Mouse (Mus musculus) embryonic facial prominence, embryonic 11.5 days (tissue): Measurements from ENCODE around the gene 1700017N19Rik. TPM values are rescaled to one million over a fixed set of nuclear protein-coding genes. Genes with fewer than 3 reads are reported as not detected.

Experiments used
- ATAC-seq: fragments of 200-750 bp; cut with Nextera tagmentation; replicated peaks from 2 replicates; pipeline ENCODE4 v1.8.0; 2017; ENCODE audit warnings: low read depth; ENCODE audit not compliant: insufficient number of reproducible peaks, low FRiP score, low TSS enrichment
- DNase-seq: peaks from one replicate; pipeline ENCODE4 v3.0.0-alpha.2; 2015; ENCODE audit warnings: low spot score
- H3K27ac ChIP-seq: fragments of 300-500 bp; sonication (generic); replicated peaks from 2 replicates; pipeline ENCODE4 v1.5.1; 2014; ENCODE audit warnings: mild to moderate bottlenecking, low read depth, low read length, control low read depth
- H3K27me3 ChIP-seq: fragments of 300-500 bp; sonication (generic); 2 replicates; pipeline ENCODE4 v1.6.1; 2014; ENCODE audit warnings: mild to moderate bottlenecking, low read length, moderate library complexity, mixed read lengths; ENCODE audit not compliant: control insufficient read depth, insufficient read depth
- H3K36me3 ChIP-seq: fragments of 300-500 bp; sonication (generic); replicated peaks from 2 replicates; pipeline ENCODE4 v1.6.1; 2014; ENCODE audit warnings: low read depth, mild to moderate bottlenecking, low read length, moderate library complexity, mixed read lengths; ENCODE audit not compliant: control insufficient read depth, insufficient read depth
- H3K4me1 ChIP-seq: fragments of 300-500 bp; sonication (generic); 2 replicates; pipeline ENCODE4 v1.6.1; 2014; ENCODE audit warnings: low read length, mixed read lengths; ENCODE audit not compliant: control insufficient read depth, insufficient read depth
- H3K4me2 ChIP-seq: fragments of 300-500 bp; sonication (generic); 2 replicates; pipeline ENCODE4 v1.6.1; 2014; ENCODE audit warnings: low read depth, mild to moderate bottlenecking, control low read depth, low read length, moderate library complexity
- H3K4me3 ChIP-seq: fragments of 300-500 bp; sonication (generic); 2 replicates; pipeline ENCODE4 v1.5.1; 2014; ENCODE audit warnings: low read depth, low read length, control low read depth
- H3K9ac ChIP-seq: fragments of 300-500 bp; sonication (generic); replicated peaks from 2 replicates; pipeline ENCODE4 v1.6.1; 2014; ENCODE audit warnings: mild to moderate bottlenecking, control low read depth, low read length
- H3K9me3 ChIP-seq: fragments of 300-500 bp; sonication (generic); replicated peaks from 2 replicates; pipeline ENCODE4 v1.6.1; 2016; ENCODE audit warnings: mild to moderate bottlenecking, low read length, inconsistent platforms, mixed read lengths; ENCODE audit not compliant: control insufficient read depth
- WGBS: fragments of 180-500 bp; shearing (Covaris S2); extraction: QIAGEN DNeasy Blood & Tissue Kit; methylation state at CpG from one replicate; pipeline ENCODE4 v1.1.7; 2014; 5-methylcytosine and 5-hydroxymethylcytosine counted together
- polyA plus RNA-seq: library from polyadenylated mRNA; unstranded; fragments of >200 nt; fragmentation: Nextera tagmentation; extraction: Ambion mirVana; gene quantifications from 2 replicates; pipeline ENCODE4 v1.2.1, GENCODE M21; 2014

Gene 1700017N19Rik
- polyA plus RNA-seq, 1 experiment from 2014 or later, result not detected

DNA sequence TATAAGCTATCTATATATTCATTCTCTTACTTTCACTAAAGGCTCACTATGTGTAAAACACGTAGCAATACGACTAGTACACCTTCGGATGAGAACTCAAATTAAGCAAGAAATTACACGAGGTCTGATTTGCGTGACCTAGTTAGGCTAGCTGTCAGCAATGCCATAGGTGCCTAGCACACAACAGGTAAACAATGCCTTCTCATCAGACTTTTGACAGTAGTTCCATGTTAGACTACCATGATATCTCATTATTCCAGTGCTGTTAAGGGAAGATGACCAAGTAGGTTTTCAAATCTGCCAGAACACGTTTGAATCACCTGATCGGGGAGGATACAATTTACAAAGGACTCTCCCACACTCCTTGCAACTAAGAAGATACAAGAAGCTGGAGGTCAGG is 1.8 kb upstream of the 1700017N19Rik start:
- Histone ChIP-seq H3K4me3 (peak overlapping the region; percentile 68), H3K27ac (no peak overlapping the region), H3K36me3 (no peaks in the 10 kb centered on the region), H3K4me2 (peak overlapping the region; percentile 62), H3K9me3 (no peaks in the 10 kb centered on the region), H3K27me3 (no peaks in the 10 kb centered on the region), H3K4me1 (no peaks in the 10 kb centered on the region), H3K9ac (peak overlapping the region; percentile 73)
- WGBS, result 39% methylated on average over 7 of the region's 7 CpGs
- peak; percentile 32 for ATAC-seq
- DNase-seq, result no peak

DNA sequence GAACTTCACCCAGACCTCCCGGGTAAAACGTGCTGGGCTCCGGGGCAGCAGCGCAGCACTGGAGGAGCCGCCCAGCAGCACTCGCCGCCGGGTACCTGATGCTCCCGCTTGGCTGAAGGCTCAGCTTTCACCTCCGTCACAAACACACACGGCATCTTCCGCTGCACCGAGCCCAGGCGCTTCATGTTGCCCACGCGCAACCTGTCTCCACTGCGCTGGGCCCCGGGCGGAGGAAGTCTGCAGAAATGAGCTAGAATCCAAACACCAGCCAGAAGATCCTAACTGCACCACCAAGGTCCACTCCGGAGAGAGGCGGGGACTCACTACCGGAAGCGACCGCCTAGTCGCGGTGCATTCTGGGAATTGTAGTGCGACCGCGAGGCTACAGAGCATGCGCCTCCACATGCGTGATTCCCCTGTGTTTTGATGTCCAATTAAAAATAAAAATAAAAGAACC is 1.3 kb upstream of the 1700017N19Rik start:
- H3K9ac ChIP-seq, result peak overlapping the region; percentile 73
- no peaks in the 10 kb centered on the region for H3K36me3 ChIP-seq
- DNase-seq (peak; percentile 96), ATAC-seq (peak; percentile 98)
- 0 out of 2 replicates have a peak overlapping the region, but pooled peaks have one; percentile 35 for H3K27ac ChIP-seq
- H3K9me3 ChIP-seq, result no peaks in the 10 kb centered on the region
- WGBS, result under 1% methylated on average over 31 of the region's 31 CpGs
- H3K4me2 ChIP-seq, result peak overlapping the region; percentile 62
- no peaks in the 10 kb centered on the region for H3K27me3 ChIP-seq
- H3K4me1 ChIP-seq, result no peaks in the 10 kb centered on the region
- H3K4me3 ChIP-seq, result peak overlapping the region; percentile 68

DNA sequence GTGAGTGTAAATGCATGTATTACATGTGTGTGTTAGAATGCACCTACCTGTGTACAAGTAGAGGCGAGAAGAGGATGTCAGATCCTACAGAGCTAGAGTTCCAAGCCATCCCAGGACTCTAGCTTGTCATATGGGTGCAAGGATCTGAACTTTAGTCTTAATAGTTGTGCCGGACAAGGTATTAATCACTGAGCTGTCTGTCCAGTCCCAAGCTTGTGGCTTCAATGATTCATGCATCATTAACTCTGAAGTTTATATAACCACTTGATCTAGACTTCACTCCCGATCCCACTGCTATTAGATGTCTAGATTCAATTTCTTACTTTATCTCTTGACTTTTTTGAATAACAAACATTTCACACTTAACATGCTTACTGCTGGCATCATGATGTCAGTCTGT is 8.1 kb downstream of the 1700017N19Rik start:
- H3K4me2 ChIP-seq, result no peak overlapping the region
- WGBS, result 85% methylated on average over 3 of the region's 3 CpGs
- no peaks in the 10 kb centered on the region for H3K9me3 ChIP-seq
- ATAC-seq (no peak), DNase-seq (no peak)
- no peak overlapping the region for H3K9ac ChIP-seq
- H3K27ac ChIP-seq, result no peak overlapping the region
- no peaks in the 10 kb centered on the region for H3K27me3 ChIP-seq
- no peak overlapping the region for H3K4me3 ChIP-seq
- H3K36me3 ChIP-seq, result no peaks in the 10 kb centered on the region
- no peaks in the 10 kb centered on the region for H3K4me1 ChIP-seq

DNA sequence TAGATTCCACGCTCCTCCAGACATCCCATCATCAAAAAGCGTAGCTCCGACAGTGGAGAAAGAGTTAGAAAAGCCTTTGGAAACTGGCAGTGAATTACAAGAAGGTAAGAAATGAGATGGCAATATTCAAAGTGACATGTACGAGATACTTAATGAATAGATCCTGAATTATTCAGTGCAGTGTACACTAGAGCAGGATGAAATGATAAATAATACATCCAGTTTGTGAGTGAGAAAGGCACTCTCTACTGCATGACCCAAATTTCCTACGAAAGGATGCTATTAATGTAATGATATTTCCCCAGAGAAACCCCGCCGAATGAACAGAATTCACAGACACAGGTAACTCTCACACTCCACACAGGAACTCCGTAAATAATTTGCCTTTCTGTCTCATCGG is 13.2 kb downstream of the 1700017N19Rik start:
- DNase-seq, result no peak
- H3K9me3 ChIP-seq, result no peaks in the 10 kb centered on the region
- H3K9ac ChIP-seq, result no peak overlapping the region
- H3K27ac ChIP-seq, result no peak overlapping the region
- no peak overlapping the region for H3K4me2 ChIP-seq
- H3K36me3 ChIP-seq, result no peaks in the 10 kb centered on the region
- ATAC-seq, result no peak
- WGBS, result 86% methylated on average over 9 of the region's 9 CpGs
- H3K4me3 ChIP-seq, result no peak overlapping the region
- H3K4me1 ChIP-seq, result no peaks in the 10 kb centered on the region
- H3K27me3 ChIP-seq, result no peaks in the 10 kb centered on the region

DNA sequence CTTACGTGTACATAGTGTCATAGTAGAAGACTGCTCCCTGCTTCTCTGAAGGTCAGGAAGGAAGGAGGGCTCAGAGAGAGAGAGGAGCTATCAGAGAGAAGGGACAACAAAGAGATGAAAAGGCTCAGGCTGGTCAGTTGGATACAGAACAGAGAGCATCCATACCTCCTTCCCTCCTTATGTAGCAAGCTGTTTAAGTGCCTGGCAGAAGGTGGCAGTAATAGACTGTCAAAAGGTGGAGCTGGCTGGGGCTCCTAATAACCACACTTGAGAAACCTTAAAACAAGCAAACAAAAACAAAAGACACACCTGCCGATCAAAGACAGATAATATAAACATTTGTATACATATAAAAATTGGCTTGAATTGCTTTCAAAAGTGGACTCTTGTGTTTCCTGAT is 14.0 kb downstream of the 1700017N19Rik start:
- Histone ChIP-seq H3K27me3 (no peaks in the 10 kb centered on the region), H3K4me3 (no peak overlapping the region), H3K36me3 (no peaks in the 10 kb centered on the region), H3K27ac (no peak overlapping the region), H3K9ac (no peak overlapping the region), H3K4me1 (no peaks in the 10 kb centered on the region), H3K4me2 (no peak overlapping the region), H3K9me3 (no peaks in the 10 kb centered on the region)
- DNase-seq (no peak), ATAC-seq (no peak)
- WGBS, result 64% methylated on average over 2 of the region's 2 CpGs

DNA sequence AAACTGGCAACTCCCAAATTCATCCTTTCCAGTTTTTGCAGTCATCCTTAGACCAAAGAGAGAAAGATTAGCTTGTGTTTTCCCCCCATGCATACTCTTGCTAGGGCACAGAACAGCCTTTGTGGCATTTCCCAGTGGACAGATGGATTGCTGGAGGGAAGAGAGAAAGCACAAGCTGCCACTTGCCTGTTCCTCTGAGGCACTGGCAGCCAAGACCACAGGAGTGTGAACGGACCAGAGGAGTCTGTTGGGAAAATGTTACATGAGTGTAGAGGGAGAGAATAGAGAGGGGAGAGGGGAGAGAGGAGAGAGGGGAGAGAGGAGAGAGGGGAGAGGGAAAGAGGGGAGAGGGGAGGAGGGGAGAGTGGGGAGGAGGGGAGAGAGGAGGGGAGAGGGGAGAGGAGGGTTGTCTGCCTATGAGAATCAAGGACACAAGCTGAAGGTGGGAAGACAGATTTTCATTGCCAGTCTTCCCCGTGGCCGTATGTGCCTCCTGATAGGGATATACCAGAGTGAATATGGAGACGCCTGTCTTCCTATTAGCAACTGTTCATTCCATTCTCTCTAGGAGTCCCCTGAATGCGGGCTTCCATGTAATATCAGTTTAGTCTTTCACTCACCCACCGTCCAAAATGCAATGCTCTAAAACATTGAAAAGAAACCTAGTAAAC is 27.1 kb downstream of the 1700017N19Rik start:
- Histone ChIP-seq H3K4me3 (no peak overlapping the region), H3K27ac (no peak overlapping the region), H3K27me3 (no peaks in the 10 kb centered on the region), H3K4me2 (no peak overlapping the region), H3K9ac (no peak overlapping the region), H3K4me1 (no peaks in the 10 kb centered on the region), H3K9me3 (no peaks in the 10 kb centered on the region), H3K36me3 (no peaks in the 10 kb centered on the region)
- no peak for DNase-seq
- 65% methylated on average over 6 of the region's 6 CpGs for WGBS
- ATAC-seq, result peak; percentile 70; the same call in 1 of the 2 replicates

DNA sequence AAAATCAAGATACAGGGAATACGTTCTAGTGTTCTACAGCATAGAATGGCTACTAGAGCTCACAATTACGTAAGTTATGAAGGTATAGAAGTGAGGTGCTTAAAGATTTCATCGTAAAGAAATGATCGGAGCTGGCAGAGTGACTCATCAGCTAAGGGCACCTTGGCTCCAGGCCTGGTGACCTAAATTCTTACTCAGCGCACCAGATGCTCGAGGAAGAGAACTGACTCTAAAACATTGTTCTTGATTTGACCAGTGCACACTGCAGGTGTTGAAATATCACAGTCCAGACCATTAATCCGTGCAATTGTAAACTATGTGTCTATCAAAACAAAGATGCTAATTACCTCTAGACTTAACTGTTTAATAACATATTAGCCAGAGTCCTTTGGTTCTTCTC is 29.2 kb downstream of the 1700017N19Rik start:
- no peak overlapping the region for H3K4me3 ChIP-seq
- no peak overlapping the region for H3K4me2 ChIP-seq
- H3K27me3 ChIP-seq, result no peaks in the 10 kb centered on the region
- ATAC-seq (no peak), DNase-seq (no peak)
- H3K9me3 ChIP-seq, result no peaks in the 10 kb centered on the region
- no peak overlapping the region for H3K9ac ChIP-seq
- H3K27ac ChIP-seq, result no peak overlapping the region
- 92% methylated on average over 7 of the region's 7 CpGs for WGBS
- H3K4me1 ChIP-seq, result no peaks in the 10 kb centered on the region
- H3K36me3 ChIP-seq, result no peaks in the 10 kb centered on the region

DNA sequence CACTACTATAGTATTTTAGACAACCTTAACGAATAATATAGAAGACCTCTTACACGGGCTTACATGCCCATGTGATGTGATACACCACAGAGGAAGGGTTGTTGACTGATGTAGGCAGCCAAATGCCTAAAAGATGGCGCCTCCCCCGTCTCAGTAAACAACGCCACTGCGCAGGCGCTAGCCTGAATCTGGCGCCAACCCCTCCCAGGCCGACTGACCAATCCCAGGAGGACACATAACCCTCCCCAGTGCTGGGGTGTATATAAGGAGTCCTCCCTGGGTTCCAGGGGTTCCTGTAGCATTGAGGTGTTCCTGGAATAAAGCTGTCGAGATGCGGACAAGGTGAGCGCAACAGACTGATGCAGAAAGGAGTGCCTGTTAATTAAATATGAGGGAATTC is 29.8 kb downstream of the 1700017N19Rik start:
- ATAC-seq, result no peak
- Histone ChIP-seq H3K4me3 (no peak overlapping the region), H3K9ac (no peak overlapping the region), H3K9me3 (no peaks in the 10 kb centered on the region), H3K4me2 (no peak overlapping the region), H3K27ac (no peak overlapping the region), H3K4me1 (no peaks in the 10 kb centered on the region), H3K27me3 (no peaks in the 10 kb centered on the region), H3K36me3 (no peaks in the 10 kb centered on the region)
- no peak for DNase-seq
- WGBS, result 92% methylated on average over 12 of the region's 12 CpGs
